Mouse (Mus musculus) erythroblast, embryonic 14.5 days (primary cell): Measurements from ENCODE around the gene Olfr221.

Source experiments
- GATA1 ChIP-seq: IDR thresholded peaks from 2 replicates; pipeline ENCODE4 v1.6.1; 2012; ENCODE audit warnings: low read length, inconsistent platforms, mixed read lengths
- TAL1 ChIP-seq: IDR thresholded peaks from 3 replicates; pipeline ENCODE4 v1.6.1; 2012; ENCODE audit warnings: low read length, inconsistent platforms, mixed read lengths

GRCm38 (mm10) chr14:51988731-51989130 lies 53.5 kb downstream of the Olfr221 start:
- TF ChIP-seq TAL1 (no peak), GATA1 (no peak)
